Mouse (Mus musculus) heart, adult 2 months (tissue): ENCODE measurements at regions not wholly inside any gene's neighbourhood (a gene's known extent, or its start where the extent isn't known, plus 50 kb on each side); places are given as distances from the start of the nearest gene placed in this dataset.

Source experiments
- DNase-seq, 2 experiments: peaks; one replicate each; pipeline ENCODE4 v3.0.0; 2021
- H3K27ac ChIP-seq: fragments of 200-600 bp; 2 replicates; pipeline ENCODE4 v1.8.1; 2022
- H3K27me3 ChIP-seq: fragments of 200-500 bp; 2 replicates; pipeline ENCODE4 v1.6.1; 2012; ENCODE audit warnings: mild to moderate bottlenecking, low read length, inconsistent platforms, mixed read lengths; ENCODE audit not compliant: control insufficient read depth, insufficient read depth
- H3K36me3 ChIP-seq: fragments of 200-500 bp; 2 replicates; pipeline ENCODE4 v1.6.1; 2012; ENCODE audit warnings: low read length, inconsistent platforms; ENCODE audit not compliant: control insufficient read depth, insufficient read depth
- H3K4me1 ChIP-seq: fragments of 200-500 bp; 2 replicates; pipeline ENCODE4 v1.6.1; 2011; ENCODE audit warnings: low read length; ENCODE audit not compliant: control insufficient read depth, insufficient read depth
- H3K4me3 ChIP-seq: fragments of 200-600 bp; 2 replicates; pipeline ENCODE4 v1.8.1; 2022
- H3K79me2 ChIP-seq: fragments of 200-500 bp; replicated peaks from 2 replicates; pipeline ENCODE4 v1.6.1; 2012; ENCODE audit warnings: mild to moderate bottlenecking, inconsistent platforms, low read length, moderate library complexity, mixed read lengths; ENCODE audit not compliant: control insufficient read depth, insufficient read depth
- H3K9ac ChIP-seq: fragments of 200-500 bp; 2 replicates; pipeline ENCODE4 v1.6.1; 2012; ENCODE audit warnings: low read depth, mild to moderate bottlenecking, control low read depth, inconsistent platforms, low read length, mixed read lengths
- CTCF ChIP-seq: fragments of 200-600 bp; IDR thresholded peaks from 2 replicates; pipeline ENCODE4 v1.8.1; 2022; ENCODE audit warnings: antibody characterized with exemption, mild to moderate bottlenecking, moderate library complexity
- EP300 ChIP-seq: fragments of 200-500 bp; IDR thresholded peaks from 2 replicates; pipeline ENCODE4 v1.6.1; 2011; ENCODE audit warnings: low read depth, low read length, control low read depth; ENCODE audit not compliant: insufficient read depth
- POLR2A ChIP-seq: fragments of 200-500 bp; IDR thresholded peaks from 2 replicates; pipeline ENCODE4 v1.6.1; 2011; ENCODE audit warnings: mild to moderate bottlenecking, low read depth, low read length, control low read depth; ENCODE audit not compliant: insufficient read depth
- WGBS: fragments of 180-500 bp; shearing (Covaris S2); methylation state at CpG from one replicate; pipeline ENCODE4 v1.1.7; 2018; 5-methylcytosine and 5-hydroxymethylcytosine counted together
- intact Hi-C: fragments of 180-260 bp; cut with DNase I; formaldehyde crosslinking; loops from one replicate; pipeline ENCODE4 v1.15.1; 2025

- DNase-seq, result no peak
- Histone ChIP-seq H3K27ac (no peak overlapping the region), H3K27me3 (no peaks in the 10 kb centered on the region), H3K36me3 (no peaks in the 10 kb centered on the region), H3K4me3 (no peak overlapping the region), H3K4me1 (no peaks in the 10 kb centered on the region), H3K79me2 (no peaks in the 10 kb centered on the region; the same call in 1 of the 2 replicates), H3K9ac (no peak overlapping the region)
- 61% methylated on average over 3 of the region's 3 CpGs for WGBS
- TF ChIP-seq CTCF (peak; percentile 71), POLR2A (no peak), EP300 (no peak)
- intact Hi-C loops, result loop anchor here (10.0 kb wide), 1 partner anchor 167 kb away; no protein-coding TSS in a partner anchor
Observed at GRCm38 (mm10) chr1:129078274-129078673, 194.8 kb upstream of the Thsd7b start.

GRCm38 (mm10) chr1:129057182-129057581 lies 215.9 kb upstream of the Thsd7b start:
- H3K4me3 ChIP-seq, result no peak overlapping the region
- intact Hi-C loops, result no loop called here
- H3K9ac ChIP-seq, result no peak overlapping the region
- no peaks in the 10 kb centered on the region for H3K79me2 ChIP-seq
- no peaks in the 10 kb centered on the region for H3K27me3 ChIP-seq
- no peak overlapping the region for H3K27ac ChIP-seq
- no peaks in the 10 kb centered on the region for H3K36me3 ChIP-seq
- 43% methylated on average over 6 of the region's 6 CpGs for WGBS
- no peaks in the 10 kb centered on the region for H3K4me1 ChIP-seq
- TF ChIP-seq CTCF (no peak), EP300 (peak; percentile 79), POLR2A (0 out of 2 replicates have a peak, but pooled peaks have one; percentile 15)
- DNase-seq, result peak; percentile 64 to 81

- Histone ChIP-seq H3K36me3 (no peaks in the 10 kb centered on the region), H3K27me3 (no peaks in the 10 kb centered on the region), H3K9ac (no peak overlapping the region), H3K4me1 (no peaks in the 10 kb centered on the region), H3K79me2 (no peaks in the 10 kb centered on the region), H3K4me3 (no peak overlapping the region), H3K27ac (no peak overlapping the region)
- intact Hi-C loops, result no loop called here
- peak; percentile 52 for TF ChIP-seq CTCF
- TF ChIP-seq POLR2A, result no peak
- TF ChIP-seq EP300, result no peak
- DNase-seq, result no peak
Observed at GRCm38 (mm10) chr1:129055252-129055651, 217.8 kb upstream of the Thsd7b start.

- no peaks in the 10 kb centered on the region for H3K27me3 ChIP-seq
- no peak overlapping the region for H3K9ac ChIP-seq
- intact Hi-C loops, result no loop called here
- 62% methylated on average over 5 of the region's 5 CpGs for WGBS
- TF ChIP-seq POLR2A (no peak), CTCF (no peak), EP300 (no peak)
- no peak overlapping the region for H3K4me3 ChIP-seq
- H3K27ac ChIP-seq, result no peak overlapping the region
- DNase-seq, result no peak
- H3K79me2 ChIP-seq, result no peaks in the 10 kb centered on the region
- H3K4me1 ChIP-seq, result no peaks in the 10 kb centered on the region
- H3K36me3 ChIP-seq, result no peaks in the 10 kb centered on the region
Observed at GRCm38 (mm10) chr1:129033707-129034106, 239.4 kb upstream of the Thsd7b start.

- H3K36me3 ChIP-seq, result no peaks in the 10 kb centered on the region
- H3K9ac ChIP-seq, result no peak overlapping the region
- no peak overlapping the region for H3K27ac ChIP-seq
- TF ChIP-seq CTCF (no peak), POLR2A (no peak)
- H3K27me3 ChIP-seq, result no peaks in the 10 kb centered on the region
- intact Hi-C loops, result no loop called here
- H3K4me3 ChIP-seq, result no peak overlapping the region
- no peaks in the 10 kb centered on the region for H3K4me1 ChIP-seq
- DNase-seq, result no peak
- no peaks in the 10 kb centered on the region for H3K79me2 ChIP-seq
- WGBS, result 71% methylated on average over 1 of the region's 1 CpGs
Observed at GRCm38 (mm10) chr1:129005899-129006298, 267.2 kb upstream of the Thsd7b start.

GRCm38 (mm10) chr1:129002286-129002685 lies 270.8 kb upstream of the Thsd7b start:
- H3K4me1 ChIP-seq, result no peaks in the 10 kb centered on the region
- no peaks in the 10 kb centered on the region for H3K36me3 ChIP-seq
- H3K4me3 ChIP-seq, result no peak overlapping the region
- no peak overlapping the region for H3K27ac ChIP-seq
- no peaks in the 10 kb centered on the region for H3K79me2 ChIP-seq
- H3K27me3 ChIP-seq, result no peaks in the 10 kb centered on the region
- TF ChIP-seq POLR2A, result no peak
- TF ChIP-seq EP300, result no peak
- TF ChIP-seq CTCF, result no peak
- intact Hi-C loops, result no loop called here
- no peak overlapping the region for H3K9ac ChIP-seq
- no peak for DNase-seq
- WGBS, result 71% methylated on average over 2 of the region's 2 CpGs

GRCm38 (mm10) chr1:129001766-129002165 lies 271.3 kb upstream of the Thsd7b start:
- H3K4me1 ChIP-seq, result no peaks in the 10 kb centered on the region
- H3K36me3 ChIP-seq, result no peaks in the 10 kb centered on the region
- no peaks in the 10 kb centered on the region for H3K79me2 ChIP-seq
- H3K9ac ChIP-seq, result no peak overlapping the region
- H3K27ac ChIP-seq, result no peak overlapping the region
- no peak for TF ChIP-seq POLR2A
- no peak for TF ChIP-seq EP300
- TF ChIP-seq CTCF, result no peak
- DNase-seq, result no peak
- intact Hi-C loops, result no loop called here
- no peaks in the 10 kb centered on the region for H3K27me3 ChIP-seq
- no peak overlapping the region for H3K4me3 ChIP-seq
